Mouse (Mus musculus) heart, adult 2 months (tissue): ENCODE results near the gene Trim41.
A peak's percentile ranks its signal among the peaks of the same experiment; 100 is the strongest.

Experiments
- CTCF ChIP-seq: fragments of 200-600 bp; IDR thresholded peaks from 2 replicates; pipeline ENCODE4 v1.8.1; 2022; ENCODE audit warnings: antibody characterized with exemption, mild to moderate bottlenecking, moderate library complexity
- EP300 ChIP-seq: fragments of 200-500 bp; IDR thresholded peaks from 2 replicates; pipeline ENCODE4 v1.6.1; 2011; ENCODE audit warnings: low read depth, low read length, control low read depth; ENCODE audit not compliant: insufficient read depth
- POLR2A ChIP-seq: fragments of 200-500 bp; IDR thresholded peaks from 2 replicates; pipeline ENCODE4 v1.6.1; 2011; ENCODE audit warnings: mild to moderate bottlenecking, low read depth, low read length, control low read depth; ENCODE audit not compliant: insufficient read depth

GRCm38 (mm10) chr11:48787455-48788211, 29.5 kb downstream of the Trim41 start:
- TF ChIP-seq EP300, result no peak
- no peak for TF ChIP-seq CTCF
- TF ChIP-seq POLR2A, result 0 out of 2 replicates have a peak, but pooled peaks have one; percentile 28
